Mouse (Mus musculus): Measurements from ENCODE around the gene Ldlrad1. TPM values are rescaled to one million over a fixed set of nuclear protein-coding genes. Genes with fewer than 3 reads are reported as not detected.

Ldlrad1 gene
- total RNA-seq, 1 experiment from 2014 or later = 1.1 TPM

DNA sequence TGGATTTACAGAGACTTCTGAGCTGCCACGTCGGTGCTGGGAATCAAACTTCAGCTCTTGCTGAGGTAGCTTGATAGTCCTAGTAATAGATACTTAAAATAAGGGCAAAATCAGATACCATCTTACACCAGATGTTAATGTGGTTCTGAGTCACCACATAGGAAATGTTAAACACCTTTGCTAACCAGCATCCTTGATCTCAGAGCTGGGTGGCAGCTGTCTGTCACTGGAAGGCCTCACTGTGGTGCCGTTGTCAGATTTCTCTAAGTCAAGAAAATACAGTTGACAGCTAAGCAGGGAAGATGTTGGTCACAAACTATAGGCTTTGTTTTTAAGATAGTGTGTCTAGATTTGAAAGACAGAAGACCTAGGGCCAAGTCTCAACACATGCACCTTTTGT, 7.2 kb upstream of the Ldlrad1 start:
- ATAC-seq (replicated peaks in 1 of 2; ENCODE audit: insufficient read depth in 1 of 2, low FRiP score in 2 of 2, low TSS enrichment in 1 of 2, low read depth in 1 of 2, poor library complexity in 2 of 2, severe bottlenecking in 2 of 2) = no peak

- no peak for ATAC-seq (replicated peaks in 1 of 2; ENCODE audit: insufficient read depth in 1 of 2, low FRiP score in 2 of 2, low TSS enrichment in 1 of 2, low read depth in 1 of 2, poor library complexity in 2 of 2, severe bottlenecking in 2 of 2)
These were observed 6.0 kb upstream of the Ldlrad1 start for GRCm38 (mm10) chr4:107203001-107203400.

DNA sequence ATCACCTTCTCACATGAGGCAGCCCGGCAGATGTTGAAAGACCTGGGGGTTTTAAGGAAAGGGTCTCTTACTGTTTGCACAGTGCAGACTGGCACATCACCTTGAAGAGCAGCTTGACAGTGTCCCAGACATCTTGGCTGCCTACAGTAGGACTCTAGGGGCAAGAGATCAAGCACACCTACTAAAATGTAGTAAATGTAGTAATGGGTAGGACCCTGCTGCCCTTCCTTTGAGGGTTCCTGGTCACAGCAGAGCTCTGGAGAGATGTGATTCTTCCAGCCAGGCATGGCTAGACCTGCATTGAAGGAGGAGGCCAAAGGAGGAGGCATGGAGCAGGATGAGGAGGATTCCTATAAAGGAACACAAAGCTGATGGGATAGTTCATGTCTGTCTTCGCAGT, 2.0 kb upstream of the Ldlrad1 start:
- ATAC-seq (replicated peaks in 1 of 2; ENCODE audit: insufficient read depth in 1 of 2, low FRiP score in 2 of 2, low TSS enrichment in 1 of 2, low read depth in 1 of 2, poor library complexity in 2 of 2, severe bottlenecking in 2 of 2) = no peak

- peak; percentile 70 to 82 for ATAC-seq (replicated peaks in 1 of 2; ENCODE audit: insufficient read depth in 1 of 2, low FRiP score in 2 of 2, low TSS enrichment in 1 of 2, low read depth in 1 of 2, poor library complexity in 2 of 2, severe bottlenecking in 2 of 2)
These were observed 1.6 kb downstream of the Ldlrad1 start for GRCm38 (mm10) chr4:107210483-107211097.

DNA sequence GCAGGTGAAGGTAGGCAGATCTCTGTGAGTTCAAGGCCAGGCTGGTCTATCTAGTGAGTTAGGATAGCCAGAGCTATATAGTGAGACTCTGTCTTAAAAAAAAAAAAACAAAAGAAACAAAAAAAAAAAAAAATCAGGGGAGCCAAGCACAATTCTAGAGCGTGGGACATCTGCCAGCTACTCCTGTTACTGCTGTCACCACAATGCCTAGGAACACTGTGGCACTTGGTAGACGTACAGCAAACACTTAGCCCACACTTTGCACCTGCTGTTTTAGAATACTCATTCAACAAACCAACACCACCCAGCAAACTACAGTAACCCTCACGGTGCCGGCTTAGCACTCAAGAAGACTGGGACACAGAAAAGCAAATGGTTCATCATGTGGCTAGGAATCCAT, 2.5 kb downstream of the Ldlrad1 start:
- ATAC-seq (replicated peaks in 1 of 2; ENCODE audit: insufficient read depth in 1 of 2, low FRiP score in 2 of 2, low TSS enrichment in 1 of 2, low read depth in 1 of 2, poor library complexity in 2 of 2, severe bottlenecking in 2 of 2) = no peak

DNA sequence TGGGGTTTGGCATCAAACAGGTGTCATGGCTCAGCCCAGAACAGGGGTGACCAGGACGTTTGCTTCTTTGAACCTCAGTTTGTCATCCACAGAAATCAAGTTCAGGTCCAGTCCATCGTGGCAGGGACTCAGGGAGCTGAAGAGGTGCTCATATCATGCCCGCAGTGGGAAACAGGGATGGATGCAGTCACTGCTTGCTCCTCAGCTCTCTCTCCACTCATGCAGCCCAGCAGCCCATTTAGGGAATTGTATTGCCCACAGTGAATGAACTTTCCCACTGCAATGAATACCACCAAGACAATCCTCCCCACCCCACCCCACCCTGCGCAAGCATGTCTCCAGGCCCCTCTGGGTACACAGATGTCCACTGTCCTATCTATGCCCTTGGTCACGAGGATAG, 3.0 kb downstream of the Ldlrad1 start:
- ATAC-seq (replicated peaks in 1 of 2; ENCODE audit: insufficient read depth in 1 of 2, low FRiP score in 2 of 2, low TSS enrichment in 1 of 2, low read depth in 1 of 2, poor library complexity in 2 of 2, severe bottlenecking in 2 of 2) = no peak

- ATAC-seq (replicated peaks in 1 of 2; ENCODE audit: insufficient read depth in 1 of 2, low FRiP score in 2 of 2, low TSS enrichment in 1 of 2, low read depth in 1 of 2, poor library complexity in 2 of 2, severe bottlenecking in 2 of 2) = peak in 1 of 2 experiments; percentile 41; a peak in 1 of 4 replicates
These were observed 4.5 kb downstream of the Ldlrad1 start for GRCm38 (mm10) chr4:107213279-107214011.

DNA sequence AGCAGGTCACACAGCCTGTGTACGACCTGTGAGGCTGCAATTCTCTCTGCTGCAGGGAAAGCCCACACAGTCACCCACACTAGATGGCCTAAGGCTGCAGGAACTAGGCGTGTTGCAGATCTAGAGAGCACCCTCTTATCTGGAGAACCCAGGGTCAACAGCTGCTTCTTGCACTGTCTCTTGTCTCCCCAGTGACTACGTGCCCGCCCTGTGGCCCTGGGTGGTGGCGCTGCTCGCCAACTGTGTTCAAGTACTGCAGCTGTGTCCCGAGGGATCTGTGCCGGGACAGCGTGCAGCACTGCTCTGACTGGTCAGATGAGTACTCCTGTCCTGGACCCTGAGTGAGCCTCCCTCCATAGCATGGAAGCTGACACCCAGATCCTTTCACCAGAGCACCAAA, 8.6 kb downstream of the Ldlrad1 start:
- peak in 1 of 2 experiments; percentile 16; a peak in 1 of 4 replicates for ATAC-seq (replicated peaks in 1 of 2; ENCODE audit: insufficient read depth in 1 of 2, low FRiP score in 2 of 2, low TSS enrichment in 1 of 2, low read depth in 1 of 2, poor library complexity in 2 of 2, severe bottlenecking in 2 of 2)

GRCm38 (mm10) chr4:107221524-107221923, 12.5 kb downstream of the Ldlrad1 start:
- ATAC-seq (replicated peaks in 1 of 2; ENCODE audit: insufficient read depth in 1 of 2, low FRiP score in 2 of 2, low TSS enrichment in 1 of 2, low read depth in 1 of 2, poor library complexity in 2 of 2, severe bottlenecking in 2 of 2) = no peak

- peak in 1 of 2 experiments; percentile 12; a peak in 1 of 4 replicates for ATAC-seq (replicated peaks in 1 of 2; ENCODE audit: insufficient read depth in 1 of 2, low FRiP score in 2 of 2, low TSS enrichment in 1 of 2, low read depth in 1 of 2, poor library complexity in 2 of 2, severe bottlenecking in 2 of 2)
These were observed 14.5 kb downstream of the Ldlrad1 start for GRCm38 (mm10) chr4:107223225-107224204.

DNA sequence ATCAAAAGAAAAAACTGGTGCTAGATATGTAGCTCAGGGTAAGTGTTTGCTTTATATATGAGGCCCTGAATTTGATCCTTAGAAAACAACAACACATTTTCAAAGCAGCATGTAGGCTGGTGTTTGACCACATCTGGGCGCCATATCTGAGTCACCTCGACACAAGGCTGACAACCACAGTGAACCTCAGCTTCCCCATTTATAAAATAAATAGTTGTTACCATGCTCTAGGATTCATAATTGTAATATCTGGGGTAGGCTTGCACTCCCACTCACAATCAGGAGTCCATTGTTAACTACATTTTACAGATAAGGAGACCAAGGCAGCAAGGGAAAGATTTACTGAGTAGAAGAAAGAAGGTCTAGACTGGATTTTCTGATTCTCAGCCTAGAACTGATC, 17.3 kb downstream of the Ldlrad1 start:
- ATAC-seq (replicated peaks in 1 of 2; ENCODE audit: insufficient read depth in 1 of 2, low FRiP score in 2 of 2, low TSS enrichment in 1 of 2, low read depth in 1 of 2, poor library complexity in 2 of 2, severe bottlenecking in 2 of 2) = no peak

DNA sequence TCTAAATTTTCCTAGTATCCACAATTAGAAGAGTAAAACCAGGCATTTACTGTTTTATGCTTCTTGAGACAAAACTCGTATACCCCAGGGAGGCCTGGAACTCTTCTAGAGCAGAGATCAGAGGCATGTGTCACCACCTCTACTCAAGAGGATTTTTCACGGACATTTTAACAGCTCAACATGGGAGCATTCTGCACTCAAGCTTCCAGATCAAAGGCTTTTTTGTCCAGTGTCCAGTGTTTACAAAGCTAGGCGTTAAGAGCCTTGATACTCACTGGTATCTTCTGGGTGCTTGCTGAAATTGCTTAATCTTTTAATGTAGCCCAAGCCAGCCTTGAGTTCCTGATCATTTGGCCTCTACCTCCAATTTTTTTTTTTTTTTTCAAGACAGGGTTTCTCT, 23.2 kb downstream of the Ldlrad1 start:
- ATAC-seq (replicated peaks in 1 of 2; ENCODE audit: insufficient read depth in 1 of 2, low FRiP score in 2 of 2, low TSS enrichment in 1 of 2, low read depth in 1 of 2, poor library complexity in 2 of 2, severe bottlenecking in 2 of 2) = no peak

DNA sequence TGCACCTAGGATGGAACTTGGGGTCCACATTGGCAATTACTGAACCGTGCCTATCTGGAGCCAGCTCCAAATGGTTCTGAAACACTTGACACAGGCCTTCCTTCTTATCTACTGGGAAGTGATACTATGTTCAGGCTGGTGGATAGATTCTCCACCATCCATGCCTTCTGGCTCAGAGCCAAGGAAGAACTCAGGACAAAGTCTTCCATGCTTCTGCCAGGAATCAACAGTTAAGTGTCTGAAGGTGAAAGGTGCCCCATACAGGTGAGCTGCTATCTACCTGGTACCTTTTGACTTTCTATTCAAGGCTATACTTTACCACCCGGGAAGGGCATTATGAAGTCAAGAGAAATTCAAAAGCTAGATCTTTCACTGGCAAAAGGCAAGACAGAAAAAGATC, 29.3 kb downstream of the Ldlrad1 start:
- ATAC-seq (replicated peaks in 1 of 2; ENCODE audit: insufficient read depth in 1 of 2, low FRiP score in 2 of 2, low TSS enrichment in 1 of 2, low read depth in 1 of 2, poor library complexity in 2 of 2, severe bottlenecking in 2 of 2) = no peak

DNA sequence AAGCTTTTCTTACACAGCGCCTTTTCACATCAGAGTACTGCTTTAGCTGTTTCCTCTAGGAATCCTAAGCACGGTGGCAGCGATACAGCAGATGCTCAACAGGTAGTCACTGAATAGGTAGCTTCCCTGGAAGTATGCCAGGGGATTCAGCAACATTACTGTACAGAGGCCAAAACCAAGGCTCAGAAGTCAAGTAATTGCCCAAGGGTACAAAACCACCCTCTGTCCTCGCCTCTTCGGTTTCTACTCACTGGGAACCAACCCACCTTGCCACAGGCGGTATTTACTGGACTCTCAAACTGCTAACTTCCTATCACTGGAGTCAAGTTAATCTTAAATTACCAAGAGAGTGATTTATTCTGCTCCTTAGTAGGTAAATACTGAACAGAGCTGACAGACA, 31.2 kb downstream of the Ldlrad1 start:
- ATAC-seq (replicated peaks in 1 of 2; ENCODE audit: insufficient read depth in 1 of 2, low FRiP score in 2 of 2, low TSS enrichment in 1 of 2, low read depth in 1 of 2, poor library complexity in 2 of 2, severe bottlenecking in 2 of 2) = no peak

- no peak for ATAC-seq (replicated peaks in 1 of 2; ENCODE audit: insufficient read depth in 1 of 2, low FRiP score in 2 of 2, low TSS enrichment in 1 of 2, low read depth in 1 of 2, poor library complexity in 2 of 2, severe bottlenecking in 2 of 2)
These were observed 34.7 kb downstream of the Ldlrad1 start for GRCm38 (mm10) chr4:107243365-107244333.

- no peak for ATAC-seq (replicated peaks in 1 of 2; ENCODE audit: insufficient read depth in 1 of 2, low FRiP score in 2 of 2, low TSS enrichment in 1 of 2, low read depth in 1 of 2, poor library complexity in 2 of 2, severe bottlenecking in 2 of 2)
These were observed 36.4 kb downstream of the Ldlrad1 start for GRCm38 (mm10) chr4:107245368-107245767.

DNA sequence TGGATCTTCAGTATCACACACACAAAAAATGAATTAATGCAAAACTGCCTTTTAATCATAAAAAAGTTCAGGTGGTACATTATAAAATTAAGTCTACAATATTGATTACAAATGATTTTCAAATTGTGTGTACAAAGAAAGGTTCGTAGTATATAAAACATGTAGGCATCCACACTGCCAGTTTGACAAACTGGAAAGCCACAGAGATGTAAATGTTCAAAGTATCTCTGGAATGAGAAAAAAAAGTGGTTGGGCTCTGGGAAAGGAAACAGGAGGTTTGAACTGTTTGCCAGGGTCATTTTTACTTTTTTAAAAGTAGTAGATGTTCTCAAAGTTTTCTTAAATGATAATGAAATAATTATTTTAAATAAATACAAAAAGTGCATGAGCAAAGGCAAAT, 37.1 kb downstream of the Ldlrad1 start:
- ATAC-seq (replicated peaks in 1 of 2; ENCODE audit: insufficient read depth in 1 of 2, low FRiP score in 2 of 2, low TSS enrichment in 1 of 2, low read depth in 1 of 2, poor library complexity in 2 of 2, severe bottlenecking in 2 of 2) = no peak

All from hematopoietic stem cell, adult 5-6 weeks (primary cell).